Mouse (Mus musculus): ENCODE results near the gene Trak1.
A peak's percentile ranks its signal among the peaks of the same experiment; 100 is the strongest.
"Not testable (repeated sequence)": the region's sequence is repeated elsewhere in the genome, so short reads cannot be mapped to it uniquely, and the experiment has no call there.

The Trak1 gene

DNA sequence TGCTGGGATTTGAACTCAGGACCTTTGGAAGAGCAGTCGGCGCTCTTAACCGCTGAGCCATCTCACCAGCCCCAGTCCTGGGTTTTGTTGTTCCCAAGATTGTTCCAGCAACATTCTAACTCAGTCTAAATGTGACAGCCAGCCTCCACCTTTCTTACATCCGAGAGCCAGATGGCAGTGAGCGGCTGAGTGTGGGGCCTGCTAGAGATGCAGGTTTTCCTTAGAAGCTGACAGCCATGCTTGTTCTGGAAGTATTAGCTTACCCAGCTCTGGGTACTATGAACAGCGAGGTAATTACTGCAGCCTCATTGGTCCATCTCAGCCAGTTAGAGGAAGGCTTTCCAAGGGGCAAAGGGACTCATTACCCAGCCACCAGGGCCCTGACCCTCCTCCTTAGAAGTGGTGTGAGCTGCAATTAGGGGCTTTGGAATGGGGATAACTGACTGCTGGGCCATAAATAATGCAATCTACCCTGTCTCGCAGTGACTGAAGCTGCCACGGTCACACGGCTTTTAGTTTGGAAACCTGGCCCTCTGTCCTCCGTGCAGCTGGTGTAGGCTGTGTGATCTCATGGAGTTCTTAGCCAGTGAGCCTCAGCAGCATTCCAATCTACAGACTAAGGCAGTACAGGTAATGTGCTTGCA, 22.1 kb downstream of the Trak1 start:
- peak; percentile 47 to 67 for DNase-seq (ENCODE audit: low spot score in 2 of 2)

DNA sequence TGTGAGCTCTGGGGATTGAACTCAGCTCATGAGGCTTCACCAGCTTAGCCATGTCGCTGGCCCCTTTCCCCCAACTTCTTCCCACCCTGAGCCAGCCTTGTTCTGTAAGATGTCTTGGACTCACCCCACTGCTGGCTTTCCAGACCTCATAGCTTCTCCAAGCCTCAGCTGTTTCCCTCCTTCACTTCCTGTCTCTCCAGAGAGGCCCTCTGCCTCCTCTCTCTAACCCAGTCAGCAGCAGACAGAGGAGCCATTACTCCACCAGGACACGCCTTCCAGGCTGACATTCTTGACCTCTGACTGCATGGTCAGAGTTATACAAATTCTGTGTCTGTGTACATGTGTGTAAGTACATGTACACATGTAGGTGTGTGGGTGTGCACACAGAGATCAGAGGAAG, 23.1 kb downstream of the Trak1 start:
- DNase-seq (ENCODE audit: low spot score in 2 of 2): no peak

DNA sequence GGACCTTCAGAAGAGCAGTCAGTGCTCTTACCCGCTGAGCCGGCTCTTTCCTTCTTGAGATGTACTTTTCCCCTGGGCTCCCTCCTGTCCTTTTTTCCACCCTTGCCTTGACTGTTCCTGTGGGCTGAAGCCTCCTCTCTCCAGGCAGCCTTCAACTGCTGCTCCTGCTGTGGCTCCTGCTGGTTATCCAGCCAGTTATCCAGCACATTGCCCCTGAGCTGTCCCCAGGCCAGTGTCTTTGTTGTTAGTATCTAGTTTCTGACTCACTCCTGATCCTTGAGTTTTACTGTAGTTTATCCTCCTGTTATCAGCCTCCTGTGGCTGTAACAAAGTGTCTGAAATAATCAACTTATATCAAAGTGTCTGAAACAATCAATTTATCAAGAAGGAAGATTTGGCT, 23.8 kb downstream of the Trak1 start:
- no peak for DNase-seq (ENCODE audit: low spot score in 2 of 2)

DNA sequence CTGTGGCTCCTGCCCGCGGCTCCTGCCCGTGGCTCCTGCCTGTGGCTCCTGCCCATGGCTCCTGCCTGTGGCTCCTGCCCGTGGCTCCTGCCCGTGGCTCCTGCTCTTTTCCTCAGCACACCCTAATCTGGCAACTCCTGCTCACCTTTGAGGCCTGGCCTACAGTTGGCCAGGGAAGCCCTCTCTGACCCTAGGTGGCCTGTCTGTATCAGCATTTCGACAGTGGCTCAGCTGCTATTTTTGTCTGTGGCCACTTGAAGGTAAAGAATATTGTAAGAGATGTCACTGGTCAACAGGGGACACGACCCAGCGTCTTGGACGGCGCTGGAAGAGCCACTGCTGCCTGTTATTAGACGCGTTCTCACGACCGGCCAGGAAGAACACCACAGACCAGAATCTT, 24.7 kb downstream of the Trak1 start:
- no peak for DNase-seq (ENCODE audit: low spot score in 2 of 2)

DNA sequence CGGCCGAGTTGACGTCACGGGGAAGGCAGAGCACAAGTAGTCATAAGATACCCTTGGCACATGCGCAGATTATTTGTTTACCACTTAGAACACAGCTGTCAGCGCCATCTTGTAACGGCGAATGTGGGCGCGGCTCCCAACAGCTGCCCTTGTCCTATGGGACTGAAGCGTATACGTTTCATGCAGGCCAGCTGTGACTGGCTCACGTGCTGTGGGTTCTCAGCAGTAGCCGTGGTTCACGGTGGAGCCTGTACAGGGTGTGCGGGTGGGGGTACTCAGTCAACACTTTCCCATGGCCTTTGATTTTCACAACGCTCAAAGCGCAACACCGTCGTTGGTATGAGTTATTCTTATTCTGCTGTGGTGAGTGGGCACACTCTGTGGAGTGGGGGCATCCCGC, 31.0 kb downstream of the Trak1 start:
- not testable (repeated sequence) for DNase-seq (ENCODE audit: low spot score in 2 of 2)

DNA sequence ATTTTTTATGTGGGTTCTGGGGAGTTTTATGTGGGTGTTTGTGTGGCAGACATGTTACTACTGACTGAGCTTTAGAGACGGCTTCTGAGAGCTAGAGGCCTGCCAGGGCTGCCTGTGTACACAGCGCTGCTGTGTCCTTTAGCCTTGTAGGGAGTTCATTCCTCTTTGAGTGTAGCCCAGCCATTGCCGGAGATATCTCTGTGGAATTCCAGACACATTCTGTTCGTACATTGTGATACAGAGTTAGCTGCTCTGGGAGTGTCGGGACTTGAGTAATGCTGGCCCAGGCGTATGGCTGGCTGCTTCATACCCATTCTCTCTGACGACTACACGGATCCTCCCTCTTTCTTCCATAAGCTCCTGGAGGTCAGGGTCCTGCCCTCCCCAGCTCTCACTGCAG, 31.9 kb downstream of the Trak1 start:
- DNase-seq (ENCODE audit: low spot score in 2 of 2): no peak

DNA sequence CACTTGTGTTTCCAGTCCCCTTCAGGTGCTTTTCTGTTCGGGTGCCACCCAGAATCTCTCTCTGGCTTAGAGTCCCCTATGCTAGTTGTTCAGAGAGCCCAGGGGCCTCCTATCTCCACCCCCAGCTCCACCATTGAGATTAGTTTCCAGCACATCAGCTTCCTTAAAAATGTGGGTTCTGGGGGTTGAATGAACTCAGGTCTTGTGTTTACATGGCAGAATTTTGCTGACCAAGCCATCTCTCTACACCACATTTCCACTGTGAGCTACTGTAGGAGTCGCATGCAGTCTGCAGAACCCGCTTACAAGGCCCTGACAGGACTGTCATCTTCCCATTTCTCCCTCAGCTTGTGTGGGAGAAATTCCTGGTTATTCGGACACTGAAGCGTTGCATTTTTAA, 32.8 kb downstream of the Trak1 start:
- no peak for DNase-seq (ENCODE audit: low spot score in 2 of 2)

DNA sequence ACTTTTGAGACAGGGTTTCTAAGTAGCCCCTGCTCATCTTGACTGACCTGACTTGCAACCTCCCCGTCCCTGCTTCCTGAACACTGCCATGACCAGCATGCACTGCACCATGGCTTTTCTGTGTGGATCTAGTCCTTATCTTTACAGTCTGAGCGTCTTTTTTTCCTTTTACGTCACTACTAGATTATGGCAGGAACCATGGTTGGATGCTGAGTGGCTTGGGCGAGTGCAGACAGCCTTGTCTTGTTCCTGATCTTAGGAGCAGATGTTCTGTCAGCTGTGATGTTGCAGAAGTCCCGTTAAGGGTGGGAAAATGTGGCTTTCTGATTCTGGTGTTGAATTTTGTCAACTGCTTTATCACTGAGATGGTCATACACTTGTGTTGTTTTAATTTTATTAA, 34.1 kb downstream of the Trak1 start:
- no peak for DNase-seq (ENCODE audit: low spot score in 2 of 2)

DNA sequence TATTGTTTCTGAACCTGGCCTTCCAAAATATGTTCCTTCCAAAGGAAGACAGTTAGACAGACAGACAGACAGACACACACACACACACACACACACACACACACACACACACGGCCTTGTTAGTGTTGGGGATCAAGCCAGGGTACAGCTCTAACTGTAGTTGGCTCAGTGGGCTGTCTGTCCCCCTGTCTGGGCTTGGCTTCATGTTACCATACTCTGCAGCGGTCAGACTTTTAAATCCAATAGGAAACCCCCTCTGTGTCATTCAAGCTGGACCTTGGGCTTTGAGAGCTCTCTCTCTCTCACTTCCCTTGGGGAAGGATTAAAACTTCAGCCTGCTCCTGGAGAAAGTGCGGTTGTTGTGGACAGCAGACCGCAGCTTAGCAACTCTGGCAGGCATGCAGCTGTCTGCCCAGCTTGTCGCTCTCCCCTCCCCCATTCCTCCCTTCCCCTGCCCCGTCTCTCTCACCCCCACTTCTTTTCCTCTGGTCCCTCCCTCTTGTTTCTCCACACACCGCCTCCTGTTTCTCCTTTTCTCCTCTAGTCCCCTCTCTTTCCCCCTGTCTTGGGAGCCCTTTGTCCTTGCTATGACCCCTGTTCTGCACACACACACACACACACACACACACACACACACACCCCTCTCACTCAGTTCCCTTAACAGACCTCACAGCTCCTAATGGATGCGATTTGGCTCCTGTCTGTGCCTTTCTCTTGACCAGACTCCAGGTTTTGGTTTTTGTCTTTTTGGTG, 34.8 kb downstream of the Trak1 start:
- no peak for DNase-seq (ENCODE audit: low spot score in 2 of 2)

DNA sequence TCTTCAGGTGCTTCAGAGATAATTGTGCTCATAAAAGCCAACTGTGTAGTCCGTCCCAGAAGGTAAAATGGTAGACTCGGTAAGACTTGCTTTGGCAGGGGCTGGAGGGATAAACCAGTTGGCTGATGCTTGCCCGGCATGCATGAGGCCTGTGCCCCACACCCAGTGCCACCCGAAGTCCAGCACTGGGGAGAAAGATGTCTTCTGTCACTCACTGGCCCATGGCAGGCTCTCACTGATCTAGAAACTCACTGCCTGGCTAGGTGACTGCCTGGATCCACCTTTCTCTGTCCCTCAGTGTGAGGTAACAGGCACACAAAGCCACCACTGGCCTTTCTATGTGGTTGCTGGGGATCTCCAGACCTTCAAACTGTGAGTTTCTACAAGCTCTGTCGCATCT, 36.3 kb downstream of the Trak1 start:
- no peak for DNase-seq (ENCODE audit: low spot score in 2 of 2)

DNA sequence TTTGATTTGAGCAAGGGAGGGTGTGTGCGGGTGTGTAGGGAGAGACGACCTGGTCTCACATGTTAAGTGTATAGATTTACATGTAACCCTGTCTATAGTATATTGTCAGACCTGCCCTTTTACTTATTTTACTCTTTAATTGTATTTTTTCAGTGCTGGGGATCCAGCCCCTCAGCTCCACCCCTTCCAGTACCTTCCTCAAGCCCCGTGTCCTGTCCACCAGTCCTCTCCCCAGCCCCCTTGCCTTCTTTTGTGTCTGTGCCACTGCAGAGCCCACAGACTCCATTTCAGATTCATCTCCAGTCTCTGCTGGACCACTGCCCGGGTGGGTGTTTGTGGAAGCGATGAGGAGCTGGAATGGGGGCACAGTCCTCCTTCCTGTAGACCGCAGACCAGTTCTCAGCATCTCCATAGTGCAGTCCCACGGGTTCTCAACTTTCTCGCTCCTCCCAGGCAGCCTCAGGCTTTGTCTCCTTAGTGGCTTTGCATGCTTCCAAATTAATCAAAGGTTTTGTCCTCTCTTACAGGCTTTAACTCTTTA, 37.1 kb downstream of the Trak1 start:
- DNase-seq (ENCODE audit: low spot score in 2 of 2): no peak

DNA sequence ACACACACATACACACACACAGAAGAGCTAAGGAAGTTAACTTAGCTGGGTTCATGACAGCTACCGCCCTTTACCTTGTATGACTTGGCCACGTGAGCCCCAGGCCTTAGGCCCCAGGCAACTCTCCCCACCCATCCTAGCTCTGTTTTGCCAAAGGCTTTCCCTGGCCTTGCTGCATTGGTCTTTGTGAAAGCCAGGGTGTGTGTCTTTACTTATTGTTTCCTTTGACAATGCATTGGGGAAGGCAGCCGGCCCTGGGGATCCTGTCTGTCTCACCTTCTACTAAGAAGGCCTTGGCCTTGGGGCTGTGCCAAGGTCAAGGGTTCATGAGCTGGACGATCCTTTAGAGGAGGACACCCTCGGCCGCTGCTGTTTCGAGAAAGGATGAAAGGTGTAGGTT, 38.3 kb downstream of the Trak1 start:
- no peak for DNase-seq (ENCODE audit: low spot score in 2 of 2)

DNA sequence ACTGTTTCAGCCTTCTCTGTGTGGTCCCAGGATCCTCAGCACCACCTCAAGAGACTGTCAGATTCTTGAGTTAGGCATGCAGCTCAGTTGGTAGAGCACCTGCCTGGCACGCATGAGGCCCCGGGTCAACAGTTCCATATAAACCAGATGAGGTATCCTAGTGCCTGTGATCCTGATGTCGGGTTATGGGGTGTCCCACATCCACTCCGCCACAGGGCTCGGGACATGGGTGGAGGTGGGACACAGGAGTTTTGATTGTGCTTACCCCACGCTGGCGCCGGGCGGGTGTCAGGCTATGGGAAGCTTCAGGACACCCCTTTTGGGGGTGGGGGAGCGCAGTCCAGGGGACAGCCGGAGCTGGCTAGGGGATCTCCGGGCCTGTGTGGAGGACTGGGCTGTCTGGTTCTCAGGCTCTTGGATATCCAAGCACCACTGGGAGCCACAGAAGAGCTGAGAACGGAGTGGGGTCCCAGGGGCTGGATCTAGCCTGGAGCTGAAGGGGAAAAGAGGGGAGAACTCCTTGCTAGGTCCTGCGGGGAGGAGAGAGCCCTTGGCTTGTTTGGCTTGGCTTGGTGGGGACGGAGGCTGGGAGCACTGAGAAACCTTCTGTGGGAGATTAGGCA, 39.1 kb downstream of the Trak1 start:
- no peak for DNase-seq (ENCODE audit: low spot score in 2 of 2)

DNA sequence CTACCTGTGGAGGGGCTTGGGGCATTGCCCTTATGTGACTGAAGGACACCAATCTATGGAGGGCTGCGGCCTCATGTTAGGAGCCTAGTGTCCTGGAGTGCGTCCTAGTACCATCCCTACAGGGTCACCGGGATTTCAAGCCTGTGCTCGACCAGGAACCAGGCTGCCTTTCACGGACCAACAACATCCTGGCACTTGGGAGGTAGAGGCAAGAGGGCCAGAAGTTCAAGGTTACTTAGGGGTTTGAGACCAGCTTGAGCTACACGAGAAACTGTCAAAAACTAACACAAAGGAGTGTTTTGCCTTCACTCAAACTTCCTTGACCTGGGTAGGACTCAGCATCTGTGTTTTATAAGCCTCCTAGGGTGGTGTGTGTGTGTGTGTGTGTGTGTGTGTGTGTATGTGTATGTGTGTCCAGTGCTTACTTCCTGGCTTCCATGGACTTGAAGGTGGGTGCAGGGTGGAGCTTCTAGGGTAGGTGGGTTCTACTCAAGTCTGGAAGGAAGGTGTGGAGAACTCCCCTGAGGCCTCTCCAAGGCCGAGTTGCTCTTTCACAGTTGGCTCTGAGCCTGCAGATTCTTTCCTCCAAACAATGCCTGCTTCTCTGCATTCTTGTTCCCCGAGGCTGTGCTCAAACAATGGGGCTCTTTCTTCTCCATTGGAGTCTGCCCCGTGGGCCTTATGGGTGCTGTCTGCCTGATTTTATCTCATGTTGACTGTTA, 40.1 kb downstream of the Trak1 start:
- DNase-seq (ENCODE audit: low spot score in 2 of 2): no peak

DNA sequence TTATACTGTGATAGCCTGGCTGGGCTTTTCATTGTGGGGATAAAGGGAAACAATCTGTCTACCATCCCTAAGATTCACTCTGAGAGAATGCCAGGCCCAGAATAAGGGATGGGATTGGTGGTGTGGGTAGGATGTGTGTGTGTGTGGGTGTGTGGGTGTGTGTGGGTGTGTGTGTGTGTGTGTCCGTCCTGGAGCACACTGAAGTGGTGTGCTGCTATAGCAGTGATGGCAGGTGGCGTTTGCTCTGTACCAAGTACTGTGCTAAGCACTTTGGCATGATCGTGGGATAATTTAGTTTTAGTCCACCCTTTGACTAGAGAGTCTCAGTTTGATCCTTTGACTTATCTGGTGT, 40.6 kb downstream of the Trak1 start:
- no peak for DNase-seq (ENCODE audit: low spot score in 2 of 2)

DNA sequence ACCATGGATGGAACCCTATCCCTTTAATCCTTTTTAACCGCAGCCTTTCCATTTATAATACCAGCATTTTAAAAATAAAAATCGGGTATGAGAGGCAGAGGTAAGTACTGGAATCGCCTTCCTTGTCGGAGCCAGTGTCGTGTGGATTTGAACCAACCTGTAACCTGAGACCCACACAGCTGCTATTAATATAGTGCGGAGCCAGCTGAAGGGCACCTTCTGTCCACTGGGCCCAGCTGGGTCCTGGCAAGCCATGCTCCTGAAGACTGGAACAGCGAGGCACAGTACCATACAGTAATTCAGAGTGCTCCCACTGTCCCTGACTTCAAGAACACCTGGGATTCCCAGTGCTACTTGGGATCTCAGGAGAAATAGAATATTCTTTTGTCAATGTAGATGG, 44.5 kb downstream of the Trak1 start:
- no peak for DNase-seq (ENCODE audit: low spot score in 2 of 2)

DNA sequence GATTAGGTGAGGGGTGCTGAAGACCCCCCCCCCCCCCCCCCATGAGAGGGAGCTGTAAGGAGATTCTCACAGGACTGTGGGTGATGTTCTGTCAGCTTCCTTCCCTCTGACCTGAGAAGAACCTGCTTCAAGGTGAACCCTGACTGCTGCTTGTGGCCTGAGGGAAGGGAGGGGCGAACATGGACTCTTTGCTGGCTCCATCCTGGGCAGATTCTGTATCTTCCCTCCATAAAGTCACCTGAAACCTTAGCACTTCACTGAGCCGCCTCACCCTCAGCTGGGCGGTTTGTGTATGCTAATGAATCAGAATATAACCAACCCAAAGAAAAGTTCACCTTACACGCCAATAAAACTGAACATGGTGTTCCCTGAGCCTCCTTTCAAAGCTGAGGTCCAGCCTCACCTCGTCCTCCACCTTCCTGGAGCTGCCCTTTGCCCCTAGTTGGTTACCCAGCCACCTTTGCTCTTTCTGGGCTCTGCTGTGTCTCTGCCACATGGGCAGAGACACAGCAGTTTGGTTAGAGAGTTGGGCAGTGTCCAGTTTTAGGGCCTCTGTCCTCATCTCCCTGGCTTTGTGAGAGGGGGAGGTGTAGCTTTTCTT, 45.3 kb downstream of the Trak1 start:
- no peak for DNase-seq (ENCODE audit: low spot score in 2 of 2)

DNA sequence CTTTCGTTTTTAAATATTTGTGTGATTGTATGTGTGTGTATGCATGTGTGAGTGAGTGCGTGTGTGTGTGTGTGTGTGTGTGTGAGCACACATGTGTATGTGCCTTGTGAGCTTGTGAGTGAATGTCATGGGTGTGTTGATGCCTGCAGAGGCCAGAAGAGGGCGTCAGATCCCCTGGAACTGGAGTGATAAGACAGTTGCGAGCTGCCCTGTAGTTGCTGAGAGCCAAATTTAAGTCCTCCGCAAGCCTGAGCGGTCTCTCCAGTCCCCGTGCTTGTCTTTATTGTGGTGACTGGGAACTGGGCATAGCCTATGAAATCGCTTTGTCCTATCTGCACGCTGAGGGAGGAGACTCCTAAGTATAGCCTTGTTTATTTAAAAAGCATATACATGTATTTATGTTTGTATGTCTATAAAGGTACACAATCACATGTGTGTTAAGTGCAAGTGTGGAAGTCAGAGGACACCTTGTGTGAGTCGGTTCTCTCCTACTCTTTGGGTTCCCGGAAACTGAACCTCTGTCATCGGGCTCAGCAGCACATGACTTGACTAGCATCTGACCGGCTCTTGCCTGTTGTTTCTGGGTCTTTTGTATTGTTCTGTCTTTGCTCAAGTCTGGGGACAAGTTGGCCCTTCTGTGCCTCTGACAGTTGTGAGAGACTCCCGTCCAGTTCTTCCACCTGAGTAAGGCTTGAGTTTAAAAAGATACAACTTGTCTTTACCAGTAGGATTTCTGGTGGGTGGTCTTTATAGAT, 46.0 kb downstream of the Trak1 start:
- no peak for DNase-seq (ENCODE audit: low spot score in 2 of 2)

DNA sequence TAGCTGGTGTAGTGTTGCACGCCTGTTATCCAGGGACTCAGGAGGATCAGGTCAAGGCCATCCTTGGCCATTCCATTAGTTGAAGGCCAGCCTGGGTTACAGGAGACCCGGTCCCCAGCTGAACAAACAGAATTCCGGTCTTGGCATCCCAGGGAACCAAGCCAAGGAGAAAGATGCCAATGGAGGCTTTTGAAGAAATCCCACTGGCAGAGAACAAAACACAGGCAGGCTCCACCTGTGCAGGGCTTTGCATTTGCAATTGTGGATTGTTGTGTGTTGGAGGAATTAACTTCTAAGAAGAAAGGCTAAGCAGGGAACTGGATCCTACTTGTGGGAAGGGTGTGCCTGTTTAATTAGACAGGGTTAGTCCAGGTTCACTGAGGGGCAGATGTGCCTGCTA, 47.0 kb downstream of the Trak1 start:
- DNase-seq (ENCODE audit: low spot score in 2 of 2): no peak

DNA sequence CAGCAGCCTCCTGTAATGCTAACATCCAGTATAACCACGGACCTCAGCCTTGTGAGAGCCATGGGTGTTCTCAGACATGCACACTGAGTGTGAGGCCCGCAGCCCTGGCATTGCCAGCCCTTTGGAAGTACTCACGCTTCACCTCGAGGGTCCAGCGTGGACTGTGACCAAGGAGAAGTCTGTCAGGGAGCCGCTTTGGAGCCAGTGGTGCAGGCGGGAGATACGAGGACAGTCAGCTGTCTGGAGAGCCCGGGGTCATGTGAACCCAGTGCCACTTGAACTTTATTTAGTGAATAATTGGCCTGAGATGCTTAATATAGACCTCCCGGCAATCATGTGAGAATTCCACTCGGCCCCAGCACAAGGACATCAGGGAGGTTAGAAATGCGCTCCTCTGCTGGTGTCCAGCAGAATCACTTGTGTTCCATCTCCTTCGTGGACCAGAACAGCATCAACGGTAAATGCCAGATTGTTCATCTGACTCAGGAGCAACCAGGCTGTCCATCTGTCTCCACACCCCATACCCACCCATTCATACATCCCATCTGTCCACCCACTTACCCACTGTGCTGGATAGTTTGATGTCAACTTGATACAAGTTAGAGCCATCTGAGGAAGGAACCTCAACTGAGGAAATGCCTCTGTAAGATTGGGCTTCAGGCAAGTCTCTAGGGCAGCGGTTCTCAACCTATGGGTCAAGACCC, 48.3 kb downstream of the Trak1 start:
- DNase-seq (ENCODE audit: low spot score in 2 of 2): no peak

DNA sequence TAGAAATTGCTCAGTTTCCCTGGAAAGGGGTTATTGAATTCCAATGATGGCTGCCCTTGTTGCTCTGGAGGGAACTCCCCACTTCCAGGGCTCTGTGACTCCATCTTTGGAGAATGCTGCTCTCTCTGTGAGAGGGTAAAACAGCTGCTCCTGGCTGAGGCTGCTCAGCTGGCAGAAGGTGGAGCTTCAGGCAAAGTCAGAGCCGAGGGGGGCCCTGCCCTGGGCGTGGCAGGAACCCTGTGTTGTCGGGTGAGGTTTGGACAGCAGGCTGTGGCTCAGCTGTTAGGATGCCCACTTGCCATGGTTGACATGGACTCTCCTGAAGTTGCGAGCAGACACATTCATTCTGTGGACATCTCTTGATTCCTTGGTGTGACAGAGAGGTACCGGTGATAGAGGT, 49.3 kb downstream of the Trak1 start:
- DNase-seq (ENCODE audit: low spot score in 2 of 2): no peak

Data from frontal cortex, postnatal 36 days (tissue).